Mouse (Mus musculus) ES-E14 (cell line): ENCODE measurements around the gene En2.

Experiments used
- CHD2 ChIP-seq: IDR thresholded peaks from 2 replicates; pipeline ENCODE4 v1.6.1; 2014; ENCODE audit warnings: mild to moderate bottlenecking, low read depth, low read length, inconsistent platforms
- ZC3H11A ChIP-seq: IDR thresholded peaks from 2 replicates; pipeline ENCODE4 v1.6.1; 2012; ENCODE audit warnings: low read depth, mild to moderate bottlenecking, inconsistent platforms, low read length, borderline replicate concordance
- ZNF384 ChIP-seq: IDR thresholded peaks from 2 replicates; pipeline ENCODE4 v1.6.1; 2012; ENCODE audit warnings: low read depth, low read length, inconsistent platforms

DNA sequence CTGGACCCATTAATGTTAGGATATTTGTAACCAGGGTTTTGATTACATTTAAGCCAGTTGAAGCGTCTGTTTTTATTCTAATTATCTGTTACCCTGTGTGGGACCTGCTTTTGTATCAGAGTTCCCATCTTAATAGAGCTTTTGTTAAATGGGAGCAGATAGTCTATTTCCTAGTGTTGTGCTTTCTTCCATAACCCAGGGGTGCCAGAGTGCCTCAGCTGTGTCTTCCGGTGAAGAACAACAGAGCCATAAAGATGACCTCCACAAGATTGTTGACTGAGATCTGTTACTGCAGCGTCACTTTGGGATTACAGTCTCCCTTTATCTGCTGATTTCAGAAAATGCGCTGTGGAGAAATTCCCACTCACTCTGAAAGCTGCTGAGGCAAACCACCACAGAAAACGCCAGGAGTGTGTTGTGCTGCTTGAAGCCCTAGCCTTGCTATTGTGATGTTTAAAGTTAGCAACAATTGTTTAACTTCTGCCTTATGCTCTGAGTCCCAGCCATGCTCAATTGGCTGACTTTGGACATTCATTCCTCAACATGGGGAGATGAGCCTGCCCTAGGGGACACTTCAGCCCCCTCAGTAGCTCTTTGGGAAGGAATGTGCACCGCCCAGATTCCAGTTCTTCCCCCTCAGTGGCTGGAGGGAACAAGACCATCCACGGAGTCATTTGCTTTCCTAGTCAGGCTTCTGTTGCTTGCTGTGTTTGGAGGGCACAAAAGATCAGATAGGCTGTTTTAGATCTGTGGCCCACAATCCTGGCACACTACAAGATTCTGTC lies 33.8 kb downstream of the En2 start:
- TF ChIP-seq ZC3H11A: no peak
- TF ChIP-seq ZNF384: no peak
- TF ChIP-seq CHD2: no peak
